Mouse (Mus musculus) cerebellum, postnatal 4 days (tissue): ENCODE data around the gene Tbc1d32.

Experiments
- DNase-seq, 2 experiments: peaks; one replicate each; pipeline ENCODE4 v3.0.0; 2022; ENCODE audit warnings: low spot score in 2 of 2, mixed read lengths in 1 of 2

Tbc1d32 gene

DNA sequence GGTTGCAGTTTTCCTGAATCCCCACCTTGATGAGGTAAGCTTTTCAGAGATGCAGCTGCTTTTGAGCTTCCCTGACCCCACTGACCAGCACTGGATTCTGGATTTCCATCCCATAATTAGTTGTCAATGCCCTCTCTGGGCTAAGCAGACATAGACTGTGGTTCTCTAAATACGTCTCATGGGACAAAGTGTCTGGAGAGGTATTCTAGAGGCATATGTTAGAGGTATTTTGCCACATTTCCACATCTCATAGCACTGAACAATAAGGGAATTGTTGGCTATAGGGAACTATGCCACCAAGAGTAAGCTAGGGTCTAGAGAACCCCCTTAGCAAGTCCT is 121.5 kb downstream of the Tbc1d32 start:
- DNase-seq, result no peak

DNA sequence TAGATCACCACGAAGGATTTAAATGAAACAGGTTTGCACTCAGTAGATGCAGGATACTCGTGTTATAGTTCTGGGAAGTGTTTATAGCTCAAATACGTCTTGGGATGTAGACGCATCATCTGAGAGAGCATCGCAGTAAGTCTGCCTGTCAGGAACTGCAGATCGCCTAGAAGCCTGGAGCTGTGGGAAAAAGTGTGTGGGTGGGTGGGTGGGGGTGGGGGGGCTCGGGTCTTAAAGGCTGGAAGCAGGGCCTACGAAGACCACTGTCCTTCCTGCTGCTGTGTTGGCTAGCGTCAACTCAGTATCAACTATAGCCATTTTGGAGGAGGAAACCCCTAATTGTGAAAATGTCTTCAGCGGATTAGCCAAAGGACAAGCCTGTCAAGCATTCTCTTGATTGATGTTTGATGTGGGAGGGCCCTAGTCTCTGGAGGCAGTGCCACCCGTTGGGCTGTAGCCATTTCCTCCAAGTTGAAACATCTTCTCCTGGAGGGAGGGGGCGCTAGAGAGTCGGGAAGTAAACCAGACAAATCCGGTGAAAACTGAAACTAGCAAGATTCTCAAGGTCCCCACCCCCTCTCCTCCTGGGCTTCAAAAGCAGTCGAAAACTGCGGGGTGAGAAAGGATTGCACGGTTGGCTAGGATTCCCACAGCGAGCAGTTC is 122.0 kb downstream of the Tbc1d32 start, which contains the start of gene Msl3l2:
TSS of gene Msl3l2 (plus strand) at position 585 of the 663 bp plus-strand sequence.
- peak; percentile 63 to 83 for DNase-seq

- no peak for DNase-seq
These were observed 128.7 kb downstream of the Tbc1d32 start for GRCm38 (mm10) chr10:56099641-56100310.

- no peak for DNase-seq
These were observed 129.4 kb downstream of the Tbc1d32 start for GRCm38 (mm10) chr10:56099126-56099525.

GRCm38 (mm10) chr10:56096757-56097156 is 131.7 kb downstream of the Tbc1d32 start:
- DNase-seq, result no peak

DNA sequence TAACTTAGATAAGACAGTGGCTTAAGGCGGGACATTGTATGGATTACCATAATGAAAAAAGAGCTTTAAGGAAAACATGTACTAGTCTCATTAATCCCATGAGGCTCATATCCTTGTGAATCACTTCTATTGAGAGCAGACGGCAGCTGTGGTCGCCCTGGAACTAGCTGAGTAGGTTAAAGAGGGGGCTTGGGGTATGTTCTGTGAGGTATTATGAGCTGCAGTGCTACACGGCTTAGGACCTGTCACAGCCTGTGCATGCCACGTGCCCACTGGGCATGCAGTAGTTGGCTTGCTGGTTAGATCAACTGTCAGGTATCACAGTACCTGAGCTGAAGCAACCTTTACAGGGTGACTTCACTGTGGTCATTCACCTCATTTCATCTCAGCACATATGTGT is 133.9 kb downstream of the Tbc1d32 start:
- no peak for DNase-seq

DNA sequence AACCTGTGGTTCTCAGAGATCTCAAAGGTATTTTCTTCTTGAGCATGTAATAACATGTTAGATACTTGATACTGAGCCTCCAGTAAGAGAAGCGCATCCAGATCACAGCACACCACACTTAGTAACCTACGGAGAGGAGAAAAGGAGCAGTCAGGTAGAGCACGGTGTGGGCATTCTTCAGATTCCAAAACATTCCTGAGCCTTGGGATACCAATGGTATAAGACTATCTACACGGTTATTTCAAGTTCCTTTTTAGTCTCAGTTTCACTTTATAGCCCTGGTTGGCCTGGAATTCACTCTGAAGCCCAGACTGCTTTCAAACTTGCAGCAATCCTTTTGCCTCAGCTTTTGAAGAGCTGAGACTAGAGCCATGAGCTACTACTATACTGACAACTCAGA is 138.8 kb downstream of the Tbc1d32 start:
- no peak for DNase-seq

GRCm38 (mm10) chr10:56062746-56063145 is 165.7 kb downstream of the Tbc1d32 start:
- DNase-seq, result no peak

- no peak for DNase-seq
These were observed 167.2 kb downstream of the Tbc1d32 start for GRCm38 (mm10) chr10:56061238-56061830.

DNA sequence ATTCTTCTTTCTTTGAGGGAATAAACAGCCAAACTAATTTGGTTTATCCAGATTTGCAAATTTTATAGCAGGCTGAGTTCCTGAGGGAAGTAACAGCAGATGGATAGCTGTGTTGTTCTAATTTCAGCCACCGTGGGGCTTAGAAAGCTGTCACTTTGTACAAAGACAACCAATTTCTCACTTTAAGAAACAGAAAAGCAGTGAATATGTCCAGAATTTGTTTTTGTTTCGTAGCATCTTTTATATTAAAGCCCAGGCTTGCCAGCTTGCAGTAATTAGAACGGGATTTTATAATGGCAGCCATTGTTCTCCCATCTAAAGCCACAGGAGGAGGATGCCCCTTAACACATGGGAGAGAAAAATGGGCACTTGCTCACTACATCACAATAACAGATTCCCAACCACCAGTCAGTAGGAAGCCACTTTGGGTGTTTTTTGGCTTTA is 169.5 kb downstream of the Tbc1d32 start:
- no peak for DNase-seq

DNA sequence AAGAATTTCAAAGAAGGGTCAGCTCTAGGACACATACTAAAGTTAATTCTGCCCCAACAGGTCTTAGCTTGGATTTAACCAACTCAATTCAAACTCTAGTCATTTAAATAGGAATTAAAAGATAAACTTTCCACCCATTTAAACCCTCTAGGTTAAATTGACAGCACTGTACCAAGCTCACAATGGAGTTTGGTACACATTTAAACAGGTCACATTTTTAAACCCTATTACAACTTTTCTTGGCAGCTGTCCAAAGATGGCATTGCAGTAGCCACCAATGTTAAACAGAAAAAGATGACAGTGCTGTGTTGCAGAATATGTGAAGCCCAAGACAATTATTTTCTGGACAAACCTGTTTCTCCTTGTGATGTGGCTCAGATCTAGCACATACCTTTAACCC is 203.1 kb downstream of the Tbc1d32 start:
- no peak for DNase-seq

- DNase-seq, result no peak
These were observed 203.9 kb downstream of the Tbc1d32 start for GRCm38 (mm10) chr10:56024579-56024978.

- DNase-seq, result peak; percentile 32 to 50
These were observed 248.5 kb downstream of the Tbc1d32 start for GRCm38 (mm10) chr10:55979898-55980521.

DNA sequence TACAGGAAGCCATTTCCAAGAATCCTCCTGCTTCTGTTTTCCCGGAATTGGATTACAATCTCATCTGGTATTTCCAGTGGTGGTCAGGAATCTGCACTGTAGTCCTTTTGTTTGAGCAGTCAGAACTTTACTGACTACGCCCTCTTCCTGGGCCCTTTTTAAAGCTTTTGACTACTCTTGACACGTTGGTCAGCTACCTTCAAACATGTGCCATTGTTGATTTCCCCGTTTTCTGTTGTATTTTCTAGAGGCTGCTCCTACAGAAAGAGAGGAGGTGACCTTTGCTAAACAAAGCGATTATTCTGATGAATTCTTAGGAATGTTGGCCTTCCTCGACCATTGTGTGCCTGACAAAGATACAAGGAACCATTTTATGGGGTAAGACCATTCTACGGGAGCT is 250.5 kb downstream of the Tbc1d32 start:
- no peak for DNase-seq
